Mouse (Mus musculus): ENCODE measurements around the gene Ube2l6. TPM values are rescaled to one million over a fixed set of nuclear protein-coding genes. Genes with fewer than 3 reads are reported as not detected.

Ube2l6 gene
- polyA plus RNA-seq, 1 experiment from 2014 or later = 33.3 TPM

DNA sequence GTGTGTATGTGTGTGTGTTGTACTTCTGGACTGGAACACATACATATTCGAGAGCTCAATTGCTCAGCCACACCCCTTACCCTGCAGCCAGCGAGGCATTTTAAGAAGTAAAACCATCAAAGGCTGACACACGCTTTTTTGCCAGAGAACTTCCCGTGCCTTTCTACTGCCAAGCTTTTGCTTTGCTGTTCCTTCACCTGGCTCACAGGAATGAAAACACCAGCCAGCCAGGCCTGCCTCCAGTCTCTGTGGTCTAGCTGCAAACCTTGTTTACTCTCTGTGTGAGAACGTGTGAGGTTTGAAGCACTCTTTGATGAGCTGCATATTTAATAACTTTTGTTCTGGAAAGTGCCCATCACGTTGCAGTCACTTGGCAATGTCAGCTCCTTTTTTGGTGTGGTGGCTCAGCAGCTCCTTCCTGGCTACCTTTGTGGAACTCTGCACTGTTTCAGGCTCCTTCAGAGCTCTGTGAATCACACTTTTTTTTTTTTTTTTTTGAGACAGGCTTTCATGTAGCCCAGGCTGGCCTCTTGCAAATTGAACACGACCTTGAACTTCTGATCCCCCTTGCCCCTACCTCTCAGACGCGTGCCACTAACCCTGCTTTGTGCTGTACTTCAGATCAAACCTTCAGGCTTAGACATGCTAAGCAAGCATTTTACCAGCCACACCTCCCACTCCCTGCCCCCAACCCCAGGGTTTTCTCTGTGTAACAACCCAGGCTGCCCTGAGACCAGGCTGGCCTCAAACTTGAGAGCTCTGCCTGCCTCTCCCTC, 39.4 kb downstream of the Ube2l6 start:
- Histone ChIP-seq H3K4me3 (ENCODE audit: low read depth, low read length) (no peak overlapping the region), H3K36me3 (ENCODE audit: control insufficient read depth, insufficient read depth, low read length) (no peaks in the 10 kb centered on the region), H3K27me3 (replicated peaks; ENCODE audit: control insufficient read depth, insufficient read depth, low read length) (peaks cover 6% of the 10 kb centered on the region; the same call in 1 of the 2 replicates), H3K9me3 (ENCODE audit: control insufficient read depth, low read length) (no peaks in the 10 kb centered on the region), H3K9ac (ENCODE audit: low read length) (no peak overlapping the region), H3K4me2 (ENCODE audit: low read length) (no peak overlapping the region), H3K27ac (ENCODE audit: low read depth) (no peak overlapping the region), H3K4me1 (replicated peaks; ENCODE audit: control insufficient read depth, insufficient read depth, low read length) (peaks cover 22% of the 10 kb centered on the region)
- ATAC-seq (replicated peaks; ENCODE audit: low FRiP score, low TSS enrichment, low read depth) = no peak
- no peak for DNase-seq (ENCODE audit: low spot score)
- WGBS = 34% methylated on average over 9 of the region's 9 CpGs

- WGBS = 25% methylated on average over 10 of the region's 10 CpGs
- H3K4me2 ChIP-seq (ENCODE audit: low read length) = peak within 1 kb of the TSS; percentile 95
- H3K27ac ChIP-seq (ENCODE audit: low read depth) = peak within 1 kb of the TSS; percentile 94
- ATAC-seq (replicated peaks; ENCODE audit: low FRiP score, low TSS enrichment, low read depth) (no peak), DNase-seq (ENCODE audit: low spot score) (no peak)
- peaks cover 6% of the 10 kb centered on the region; the same call in 1 of the 2 replicates for H3K27me3 ChIP-seq (replicated peaks; ENCODE audit: control insufficient read depth, insufficient read depth, low read length)
- peaks cover 22% of the 10 kb centered on the region for H3K4me1 ChIP-seq (replicated peaks; ENCODE audit: control insufficient read depth, insufficient read depth, low read length)
- H3K9ac ChIP-seq (ENCODE audit: low read length) = peak within 1 kb of the TSS; percentile 76
- no peaks in the 10 kb centered on the region for H3K9me3 ChIP-seq (ENCODE audit: control insufficient read depth, low read length)
- peak within 1 kb of the TSS; percentile 72 for H3K4me3 ChIP-seq (ENCODE audit: low read depth, low read length)
- H3K36me3 ChIP-seq (ENCODE audit: control insufficient read depth, insufficient read depth, low read length) = no peaks in the 10 kb centered on the region
Measured at GRCm38 (mm10) chr2:84838593-84838949, 39.9 kb downstream of the Ube2l6 start, which contains the start of gene Slc43a1. Gene Slc43a1, plus strand, starts transcription at chr2:84838850.

DNA sequence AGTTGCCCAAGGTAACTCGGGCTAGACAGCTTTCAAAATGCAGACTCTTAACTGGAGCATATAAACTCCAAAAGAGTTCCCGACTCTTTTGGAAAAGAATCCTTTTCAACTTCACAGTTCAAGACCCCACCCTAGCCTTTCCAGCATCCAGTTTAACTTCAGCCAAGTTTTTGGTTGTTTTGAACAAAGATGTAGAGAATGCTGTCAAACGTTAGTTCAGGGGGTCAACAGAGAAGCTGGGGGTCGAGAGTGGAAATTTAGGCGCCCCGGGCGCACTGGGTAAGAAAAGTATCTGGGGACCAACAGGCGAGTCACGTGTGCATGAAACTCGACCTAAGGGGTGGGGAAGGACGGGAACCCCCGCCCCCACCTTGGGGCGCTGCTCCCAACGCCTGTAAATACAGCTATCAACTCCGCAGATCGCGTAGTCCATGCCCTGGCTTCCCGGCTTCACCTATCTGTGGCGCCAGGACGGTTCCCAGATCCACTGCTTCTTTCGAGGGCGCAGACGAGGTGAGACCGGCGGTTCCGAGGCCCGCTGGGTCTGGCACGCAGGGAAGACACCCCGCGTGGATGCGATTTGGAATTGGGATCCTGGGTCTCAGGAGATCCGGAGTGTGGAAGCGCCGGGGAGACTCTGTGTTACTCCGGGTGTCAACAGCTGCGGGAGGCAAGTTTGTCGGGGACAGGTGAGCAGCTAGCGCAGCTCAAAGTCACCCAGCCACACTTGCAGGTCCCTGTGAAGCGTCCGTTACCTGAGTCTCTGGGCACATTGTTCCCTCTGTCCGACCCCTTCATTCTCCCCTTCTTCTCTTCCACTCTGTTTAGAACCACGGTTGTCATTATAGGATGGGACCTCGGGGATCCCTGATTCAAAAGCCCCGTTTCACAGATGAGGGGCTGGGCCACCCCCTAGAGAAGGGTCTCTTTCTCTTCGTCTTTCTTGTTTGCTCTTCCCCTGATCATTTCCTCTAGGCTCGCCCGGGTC, 40.7 kb downstream of the Ube2l6 start:
- Histone ChIP-seq H3K4me2 (ENCODE audit: low read length) (peak overlapping the region; percentile 95), H3K9me3 (ENCODE audit: control insufficient read depth, low read length) (no peaks in the 10 kb centered on the region), H3K4me1 (replicated peaks; ENCODE audit: control insufficient read depth, insufficient read depth, low read length) (peaks cover 22% of the 10 kb centered on the region), H3K36me3 (ENCODE audit: control insufficient read depth, insufficient read depth, low read length) (peaks cover 1% of the 10 kb centered on the region; the same call in 1 of the 2 replicates), H3K9ac (ENCODE audit: low read length) (peak overlapping the region; percentile 76), H3K27ac (ENCODE audit: low read depth) (peak overlapping the region; percentile 94), H3K4me3 (ENCODE audit: low read depth, low read length) (peak overlapping the region; percentile 72), H3K27me3 (replicated peaks; ENCODE audit: control insufficient read depth, insufficient read depth, low read length) (peaks cover 6% of the 10 kb centered on the region; the same call in 1 of the 2 replicates)
- ATAC-seq (replicated peaks; ENCODE audit: low FRiP score, low TSS enrichment, low read depth) (peak; percentile 33), DNase-seq (ENCODE audit: low spot score) (peak; percentile 82)
- under 1% methylated on average over 47 of the region's 47 CpGs for WGBS

DNA sequence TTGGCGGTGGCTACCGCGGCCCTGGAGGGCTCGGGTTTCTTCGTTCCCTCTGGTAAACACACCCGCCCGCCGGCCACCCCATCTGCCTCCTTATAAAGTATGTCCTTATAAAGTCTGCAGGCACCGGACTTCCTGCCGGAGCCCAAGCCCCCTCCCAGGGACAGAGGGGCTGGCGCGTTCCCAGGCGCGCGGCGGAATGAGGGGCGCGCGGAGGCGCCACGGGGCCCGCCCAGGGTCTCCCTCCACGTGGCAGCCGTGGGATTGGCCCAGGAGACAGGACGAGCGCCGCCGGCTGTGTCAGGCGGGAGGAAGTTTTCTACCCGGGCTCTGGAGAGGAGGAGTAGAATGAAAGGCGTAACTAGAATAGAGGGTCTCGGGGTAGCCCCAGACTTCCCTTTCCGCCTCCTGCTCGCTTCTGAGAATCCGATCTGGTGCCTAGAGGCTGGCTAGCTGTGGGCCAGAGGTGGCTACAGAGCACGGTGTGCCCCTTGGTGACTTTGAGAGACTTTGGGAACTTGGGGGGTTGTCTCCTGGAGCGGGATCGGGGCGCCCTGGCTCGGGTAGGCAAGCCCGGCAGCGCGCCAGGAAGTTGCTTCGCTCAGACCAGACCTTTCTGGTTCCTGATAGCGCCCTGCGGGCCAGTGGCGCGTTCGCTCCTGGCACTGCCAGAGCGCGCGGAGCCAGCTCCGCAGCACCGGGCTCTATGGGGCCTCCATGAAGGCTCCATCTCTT, 41.6 kb downstream of the Ube2l6 start:
- Histone ChIP-seq H3K4me2 (ENCODE audit: low read length) (peak overlapping the region; percentile 95), H3K9me3 (ENCODE audit: control insufficient read depth, low read length) (no peaks in the 10 kb centered on the region), H3K27me3 (replicated peaks; ENCODE audit: control insufficient read depth, insufficient read depth, low read length) (peaks cover 6% of the 10 kb centered on the region; the same call in 1 of the 2 replicates), H3K27ac (ENCODE audit: low read depth) (peak overlapping the region; percentile 94), H3K36me3 (ENCODE audit: control insufficient read depth, insufficient read depth, low read length) (peaks cover 6% of the 10 kb centered on the region; the same call in 1 of the 2 replicates), H3K4me1 (replicated peaks; ENCODE audit: control insufficient read depth, insufficient read depth, low read length) (peaks cover 22% of the 10 kb centered on the region), H3K9ac (ENCODE audit: low read length) (peak overlapping the region; percentile 76), H3K4me3 (ENCODE audit: low read depth, low read length) (peak overlapping the region; percentile 72)
- under 1% methylated on average over 53 of the region's 54 CpGs for WGBS
- DNase-seq (ENCODE audit: low spot score) (peak; percentile 91), ATAC-seq (replicated peaks; ENCODE audit: low FRiP score, low TSS enrichment, low read depth) (peak; percentile 88)

- Histone ChIP-seq H3K9me3 (ENCODE audit: control insufficient read depth, low read length) (no peaks in the 10 kb centered on the region), H3K36me3 (ENCODE audit: control insufficient read depth, insufficient read depth, low read length) (peaks cover 6% of the 10 kb centered on the region; the same call in 1 of the 2 replicates), H3K9ac (ENCODE audit: low read length) (peak overlapping the region; percentile 76), H3K4me1 (replicated peaks; ENCODE audit: control insufficient read depth, insufficient read depth, low read length) (peaks cover 22% of the 10 kb centered on the region), H3K4me3 (ENCODE audit: low read depth, low read length) (peak overlapping the region; percentile 72), H3K27ac (ENCODE audit: low read depth) (peak overlapping the region; percentile 94), H3K4me2 (ENCODE audit: low read length) (peak overlapping the region; percentile 95), H3K27me3 (replicated peaks; ENCODE audit: control insufficient read depth, insufficient read depth, low read length) (peaks cover 6% of the 10 kb centered on the region; the same call in 1 of the 2 replicates)
- DNase-seq (ENCODE audit: low spot score) (no peak), ATAC-seq (replicated peaks; ENCODE audit: low FRiP score, low TSS enrichment, low read depth) (0 out of 2 replicates have a peak, but pooled peaks have one; percentile 6)
- WGBS = 5% methylated on average over 17 of the region's 17 CpGs
Measured at GRCm38 (mm10) chr2:84840748-84841563, 42.3 kb downstream of the Ube2l6 start.

- H3K4me1 ChIP-seq (replicated peaks; ENCODE audit: control insufficient read depth, insufficient read depth, low read length) = peaks cover 22% of the 10 kb centered on the region
- ATAC-seq (replicated peaks; ENCODE audit: low FRiP score, low TSS enrichment, low read depth) = no peak
- H3K27ac ChIP-seq (ENCODE audit: low read depth) = no peak overlapping the region
- H3K9me3 ChIP-seq (ENCODE audit: control insufficient read depth, low read length) = no peaks in the 10 kb centered on the region
- no peak overlapping the region for H3K9ac ChIP-seq (ENCODE audit: low read length)
- peak overlapping the region; percentile 95 for H3K4me2 ChIP-seq (ENCODE audit: low read length)
- DNase-seq (ENCODE audit: low spot score) = no peak
- peaks cover 15% of the 10 kb centered on the region; the same call in 1 of the 2 replicates for H3K36me3 ChIP-seq (ENCODE audit: control insufficient read depth, insufficient read depth, low read length)
- peak overlapping the region; percentile 72; the same call in 1 of the 2 replicates for H3K4me3 ChIP-seq (ENCODE audit: low read depth, low read length)
- peaks cover 6% of the 10 kb centered on the region; the same call in 1 of the 2 replicates for H3K27me3 ChIP-seq (replicated peaks; ENCODE audit: control insufficient read depth, insufficient read depth, low read length)
Measured at GRCm38 (mm10) chr2:84841905-84842304, 43.3 kb downstream of the Ube2l6 start.

DNA sequence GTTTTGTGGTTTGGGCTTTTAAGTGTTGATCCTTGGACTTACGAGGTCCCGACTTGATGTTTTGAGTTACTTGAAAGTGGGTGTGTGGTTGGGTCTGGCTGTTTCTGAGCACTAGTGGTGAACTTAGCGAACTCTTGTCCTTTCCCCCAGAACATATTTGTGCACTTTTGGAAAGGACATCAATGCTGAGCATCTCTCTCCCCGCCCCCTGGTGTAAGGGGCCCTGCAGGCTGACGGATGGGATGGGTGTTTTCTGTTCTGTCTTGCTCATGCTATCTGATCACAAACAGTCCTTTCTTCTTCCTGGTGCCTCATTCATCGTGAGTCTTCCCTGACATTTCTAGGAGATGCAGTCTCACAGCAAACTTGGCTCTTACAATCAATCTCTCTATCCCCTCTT, 45.0 kb downstream of the Ube2l6 start:
- H3K9ac ChIP-seq (ENCODE audit: low read length) = no peak overlapping the region
- WGBS = 79% methylated on average over 6 of the region's 6 CpGs
- H3K9me3 ChIP-seq (ENCODE audit: control insufficient read depth, low read length) = no peaks in the 10 kb centered on the region
- peaks cover 20% of the 10 kb centered on the region for H3K4me1 ChIP-seq (replicated peaks; ENCODE audit: control insufficient read depth, insufficient read depth, low read length)
- no peak for ATAC-seq (replicated peaks; ENCODE audit: low FRiP score, low TSS enrichment, low read depth)
- H3K27me3 ChIP-seq (replicated peaks; ENCODE audit: control insufficient read depth, insufficient read depth, low read length) = peaks cover 4% of the 10 kb centered on the region; the same call in 1 of the 2 replicates
- no peak for DNase-seq (ENCODE audit: low spot score)
- peaks cover 23% of the 10 kb centered on the region for H3K36me3 ChIP-seq (ENCODE audit: control insufficient read depth, insufficient read depth, low read length)
- H3K27ac ChIP-seq (ENCODE audit: low read depth) = no peak overlapping the region
- H3K4me3 ChIP-seq (ENCODE audit: low read depth, low read length) = no peak overlapping the region
- H3K4me2 ChIP-seq (ENCODE audit: low read length) = no peak overlapping the region

Data from intestine, embryonic 14.5 days (tissue).